Mouse (Mus musculus) heart, embryonic 11.5 days (tissue): ENCODE data around the gene Gm6676. TPM values are rescaled to one million over a fixed set of nuclear protein-coding genes. Genes with fewer than 3 reads are reported as not detected.
"Not testable (repeated sequence)": the region's sequence is repeated elsewhere in the genome, so short reads cannot be mapped to it uniquely, and the experiment has no call there.

Experiments
- ATAC-seq: fragments of 200-750 bp; cut with Nextera tagmentation; replicated peaks from 2 replicates; pipeline ENCODE4 v1.8.0; 2017; ENCODE audit warnings: moderate library complexity; ENCODE audit not compliant: insufficient number of reproducible peaks, low FRiP score, low TSS enrichment
- H3K27ac ChIP-seq: fragments of 300-500 bp; sonication (generic); 2 replicates; pipeline ENCODE4 v1.5.1; 2014; ENCODE audit warnings: mild to moderate bottlenecking, low read depth, low read length
- H3K27me3 ChIP-seq: fragments of 300-500 bp; sonication (generic); 2 replicates; pipeline ENCODE4 v1.6.1; 2014; ENCODE audit warnings: mild to moderate bottlenecking, low read length, mixed read lengths; ENCODE audit not compliant: control insufficient read depth, insufficient read depth
- H3K36me3 ChIP-seq: fragments of 300-500 bp; sonication (generic); 2 replicates; pipeline ENCODE4 v1.6.1; 2014; ENCODE audit warnings: mild to moderate bottlenecking, low read length, moderate library complexity, mixed read lengths; ENCODE audit not compliant: control insufficient read depth, insufficient read depth
- H3K4me1 ChIP-seq: fragments of 300-500 bp; sonication (generic); 2 replicates; pipeline ENCODE4 v1.6.1; 2014; ENCODE audit warnings: low read length; ENCODE audit not compliant: control insufficient read depth, insufficient read depth
- H3K4me2 ChIP-seq: fragments of 300-500 bp; sonication (generic); 2 replicates; pipeline ENCODE4 v1.6.1; 2014; ENCODE audit warnings: mild to moderate bottlenecking, moderate library complexity
- H3K4me3 ChIP-seq: fragments of 300-500 bp; sonication (generic); 2 replicates; pipeline ENCODE4 v1.5.1; 2014; ENCODE audit warnings: low read depth, low read length
- H3K9ac ChIP-seq: fragments of 300-500 bp; sonication (generic); 2 replicates; pipeline ENCODE4 v1.6.1; 2014; ENCODE audit warnings: mild to moderate bottlenecking, low read depth, low read length, moderate library complexity
- H3K9me3 ChIP-seq: fragments of 300-500 bp; sonication (generic); replicated peaks from 2 replicates; pipeline ENCODE4 v1.6.1; 2016; ENCODE audit warnings: low read length; ENCODE audit not compliant: control insufficient read depth
- WGBS: fragments of 180-500 bp; shearing (Covaris S2); extraction: QIAGEN DNeasy Blood & Tissue Kit; methylation state at CpG from one replicate; pipeline ENCODE4 v1.1.7; 2014; ENCODE audit not compliant: insufficient replicate concordance; 5-methylcytosine and 5-hydroxymethylcytosine counted together
- polyA plus RNA-seq: library from polyadenylated mRNA; unstranded; fragments of >200 nt; fragmentation: Nextera tagmentation; extraction: Ambion mirVana; gene quantifications from 2 replicates; pipeline ENCODE4 v1.2.1, GENCODE M21; 2014

The Gm6676 gene
- polyA plus RNA-seq = not detected in 2 replicates

GRCm38 (mm10) chr14:7125312-7125711 is at the start of gene Gm6676:
Gm6676 (minus strand) TSS chr14:7125412.
- H3K27ac ChIP-seq, H3K36me3 ChIP-seq, ATAC-seq, H3K4me3 ChIP-seq, H3K9ac ChIP-seq, H3K4me1 ChIP-seq, H3K27me3 ChIP-seq, H3K4me2 ChIP-seq, H3K9me3 ChIP-seq: not testable (repeated sequence)
- no CpG with 5 or more reads among the region's 2 CpGs for WGBS

GRCm38 (mm10) chr14:7174483-7174971 is 49.3 kb upstream of the Gm6676 start, which contains the start of gene Gm3512:
Gm3512 (minus strand) TSS chr14:7174533.
- H3K9ac ChIP-seq, H3K36me3 ChIP-seq, H3K27me3 ChIP-seq, ATAC-seq, H3K27ac ChIP-seq, H3K4me3 ChIP-seq, H3K9me3 ChIP-seq, H3K4me1 ChIP-seq, H3K4me2 ChIP-seq: not testable (repeated sequence)
- WGBS = no CpG with 5 or more reads among the region's 37 CpGs

GRCm38 (mm10) chr14:7105124-7105802 is 19.9 kb downstream of the Gm6676 start:
- peak overlapping the region; percentile 62; the same call in 1 of the 2 replicates for H3K27ac ChIP-seq
- H3K9ac ChIP-seq = peak overlapping the region; percentile 58; the same call in 1 of the 2 replicates
- WGBS = 0% methylated on average over 6 of the region's 54 CpGs

GRCm38 (mm10) chr14:7100521-7100920 is 24.7 kb downstream of the Gm6676 start, which contains the start of gene Gm3696:
Gm3696 (minus strand) TSS chr14:7100621.
- H3K4me2 ChIP-seq = not testable (repeated sequence)

More at GRCm38 (mm10) chr14:7105124-7105802, 19.9 kb downstream of the Gm6676 start:
- Histone ChIP-seq H3K4me3 (peak overlapping the region; percentile 47), H3K4me2 (peak overlapping the region; percentile 47)
- H3K27me3 ChIP-seq, H3K36me3 ChIP-seq, ATAC-seq, H3K9me3 ChIP-seq, H3K4me1 ChIP-seq: not testable (repeated sequence)

More at GRCm38 (mm10) chr14:7100521-7100920, 24.7 kb downstream of the Gm6676 start, which contains the start of gene Gm3696:
- not testable (repeated sequence) for H3K27me3 ChIP-seq, ATAC-seq, H3K9me3 ChIP-seq, H3K27ac ChIP-seq, H3K36me3 ChIP-seq, H3K4me1 ChIP-seq, H3K4me3 ChIP-seq, H3K9ac ChIP-seq
- 78% methylated on average over 1 of the region's 3 CpGs for WGBS

Other genes with a start within 250 kb of the Gm6676 start
- gene Gm3667, start 235.4 kb downstream of the Gm6676 start, polyA plus RNA-seq = 1.2 and 2.1 TPM in 2 replicates
- not detected in 2 replicates for gene Gm6356, start 151.6 kb downstream of the Gm6676 start, polyA plus RNA-seq
- gene Gm10406, start 98.0 kb downstream of the Gm6676 start, polyA plus RNA-seq = 0.19 TPM in 1 of 2 replicates, not detected in the other
- not detected in 2 replicates for gene Gm3685, start 80.4 kb downstream of the Gm6676 start, polyA plus RNA-seq
- 0.69 and 1.6 TPM in 2 replicates for gene Gm3696, start 24.8 kb downstream of the Gm6676 start, polyA plus RNA-seq
- 3.5 and 5.0 TPM in 2 replicates for gene Gm3512, start 49.1 kb upstream of the Gm6676 start, polyA plus RNA-seq
- gene Gm16434, start 69.1 kb upstream of the Gm6676 start, polyA plus RNA-seq = not detected in 2 replicates
- gene Gm3727, start 139.3 kb upstream of the Gm6676 start, polyA plus RNA-seq = not detected in 2 replicates
- gene Gm3739, start 189.6 kb upstream of the Gm6676 start, polyA plus RNA-seq = 2.9 and 3.6 TPM in 2 replicates
- not detected in 2 replicates for gene Gm5797, start 207.0 kb upstream of the Gm6676 start, polyA plus RNA-seq
- gene Gm8374, start 239.7 kb upstream of the Gm6676 start, polyA plus RNA-seq = not detected in 2 replicates